Mouse (Mus musculus): ENCODE results near the gene Hspa2. TPM values are rescaled to one million over a fixed set of nuclear protein-coding genes. Genes with fewer than 3 reads are reported as not detected.
A peak's percentile ranks its signal among the peaks of the same experiment; 100 is the strongest.

Hspa2 gene
- total and polyA plus RNA-seq, 2 experiments = 1.4 to 3.3 TPM

GRCm38 (mm10) chr12:76374911-76375310 is 29.1 kb upstream of the Hspa2 start:
- Histone ChIP-seq H3K4me1 (ENCODE audit: control insufficient read depth, insufficient read depth, low read length) (peaks cover 9% of the 10 kb centered on the region; the same call in 1 of the 2 replicates), H3K36me3 (ENCODE audit: control insufficient read depth, insufficient read depth, low read length) (no peaks in the 10 kb centered on the region), H3K79me2 (ENCODE audit: control insufficient read depth, insufficient read depth, low read length) (peaks cover 48% of the 10 kb centered on the region), H3K27me3 (ENCODE audit: control insufficient read depth, insufficient read depth, low read length) (no peaks in the 10 kb centered on the region), H3K9ac (ENCODE audit: low read depth, low read length) (no peak overlapping the region), H3K4me3 (ENCODE audit: insufficient read depth, low read depth, low read length) (no peak overlapping the region), H3K27ac (replicated peaks; ENCODE audit: insufficient read depth, low read depth, low read length) (no peak overlapping the region)
- no peak for TF ChIP-seq CTCF (IDR thresholded peaks at IDR 0.05; ENCODE audit: low read depth, low read length)
- TF ChIP-seq POLR2A (IDR thresholded peaks at IDR 0.05; ENCODE audit: extremely low read depth, insufficient read depth, low read length) = no peak
- 90% methylated on average over 4 of the region's 4 CpGs for WGBS
- DNase-seq (ENCODE audit: extremely low read depth, low read depth, low spot score) = no peak

- no peak overlapping the region for H3K9ac ChIP-seq (ENCODE audit: low read depth, low read length)
- no peak overlapping the region for H3K4me3 ChIP-seq (ENCODE audit: insufficient read depth, low read depth, low read length)
- no peak overlapping the region for H3K27ac ChIP-seq (replicated peaks; ENCODE audit: insufficient read depth, low read depth, low read length)
- H3K27me3 ChIP-seq (ENCODE audit: control insufficient read depth, insufficient read depth, low read length) = no peaks in the 10 kb centered on the region
- 94% methylated on average over 3 of the region's 3 CpGs for WGBS
- H3K79me2 ChIP-seq (ENCODE audit: control insufficient read depth, insufficient read depth, low read length) = peaks cover 54% of the 10 kb centered on the region
- DNase-seq (ENCODE audit: extremely low read depth, low read depth, low spot score) = no peak
- peaks cover 12% of the 10 kb centered on the region for H3K4me1 ChIP-seq (ENCODE audit: control insufficient read depth, insufficient read depth, low read length)
- no peak for TF ChIP-seq POLR2A (IDR thresholded peaks at IDR 0.05; ENCODE audit: extremely low read depth, insufficient read depth, low read length)
- no peak for TF ChIP-seq CTCF (IDR thresholded peaks at IDR 0.05; ENCODE audit: low read depth, low read length)
- H3K36me3 ChIP-seq (ENCODE audit: control insufficient read depth, insufficient read depth, low read length) = no peaks in the 10 kb centered on the region
Measured at GRCm38 (mm10) chr12:76375506-76375905, 28.5 kb upstream of the Hspa2 start.

GRCm38 (mm10) chr12:76376649-76377048 is 27.3 kb upstream of the Hspa2 start:
- Histone ChIP-seq H3K27me3 (ENCODE audit: control insufficient read depth, insufficient read depth, low read length) (no peaks in the 10 kb centered on the region), H3K27ac (replicated peaks; ENCODE audit: insufficient read depth, low read depth, low read length) (no peak overlapping the region), H3K9ac (ENCODE audit: low read depth, low read length) (no peak overlapping the region), H3K36me3 (ENCODE audit: control insufficient read depth, insufficient read depth, low read length) (no peaks in the 10 kb centered on the region), H3K4me3 (ENCODE audit: insufficient read depth, low read depth, low read length) (no peak overlapping the region), H3K4me1 (ENCODE audit: control insufficient read depth, insufficient read depth, low read length) (peaks cover 12% of the 10 kb centered on the region), H3K79me2 (ENCODE audit: control insufficient read depth, insufficient read depth, low read length) (peaks cover 61% of the 10 kb centered on the region)
- TF ChIP-seq CTCF (IDR thresholded peaks at IDR 0.05; ENCODE audit: low read depth, low read length) (peak; percentile 74), POLR2A (IDR thresholded peaks at IDR 0.05; ENCODE audit: extremely low read depth, insufficient read depth, low read length) (no peak)
- peak; percentile 26 for DNase-seq (ENCODE audit: extremely low read depth, low read depth, low spot score)
- 54% methylated on average over 7 of the region's 7 CpGs for WGBS

- Histone ChIP-seq H3K36me3 (ENCODE audit: control insufficient read depth, insufficient read depth, low read length) (no peaks in the 10 kb centered on the region), H3K27ac (replicated peaks; ENCODE audit: insufficient read depth, low read depth, low read length) (no peak overlapping the region), H3K9ac (ENCODE audit: low read depth, low read length) (no peak overlapping the region), H3K4me3 (ENCODE audit: insufficient read depth, low read depth, low read length) (no peak overlapping the region), H3K4me1 (ENCODE audit: control insufficient read depth, insufficient read depth, low read length) (peaks cover 10% of the 10 kb centered on the region), H3K27me3 (ENCODE audit: control insufficient read depth, insufficient read depth, low read length) (no peaks in the 10 kb centered on the region), H3K79me2 (ENCODE audit: control insufficient read depth, insufficient read depth, low read length) (peaks cover 61% of the 10 kb centered on the region)
- TF ChIP-seq CTCF (IDR thresholded peaks at IDR 0.05; ENCODE audit: low read depth, low read length) (no peak), POLR2A (IDR thresholded peaks at IDR 0.05; ENCODE audit: extremely low read depth, insufficient read depth, low read length) (no peak)
- DNase-seq (ENCODE audit: extremely low read depth, low read depth, low spot score) = no peak
- WGBS = 89% methylated on average over 6 of the region's 6 CpGs
Measured at GRCm38 (mm10) chr12:76377059-76377458, 26.9 kb upstream of the Hspa2 start.

- Histone ChIP-seq H3K27ac (replicated peaks; ENCODE audit: insufficient read depth, low read depth, low read length) (no peak overlapping the region), H3K4me3 (ENCODE audit: insufficient read depth, low read depth, low read length) (no peak overlapping the region), H3K4me1 (ENCODE audit: control insufficient read depth, insufficient read depth, low read length) (peaks cover 8% of the 10 kb centered on the region), H3K36me3 (ENCODE audit: control insufficient read depth, insufficient read depth, low read length) (no peaks in the 10 kb centered on the region), H3K27me3 (ENCODE audit: control insufficient read depth, insufficient read depth, low read length) (no peaks in the 10 kb centered on the region), H3K9ac (ENCODE audit: low read depth, low read length) (no peak overlapping the region), H3K79me2 (ENCODE audit: control insufficient read depth, insufficient read depth, low read length) (peaks cover 54% of the 10 kb centered on the region)
- 92% methylated on average over 3 of the region's 3 CpGs for WGBS
- DNase-seq (ENCODE audit: extremely low read depth, low read depth, low spot score) = no peak
- TF ChIP-seq POLR2A (IDR thresholded peaks at IDR 0.05; ENCODE audit: extremely low read depth, insufficient read depth, low read length) = no peak
- TF ChIP-seq CTCF (IDR thresholded peaks at IDR 0.05; ENCODE audit: low read depth, low read length) = no peak
Measured at GRCm38 (mm10) chr12:76377726-76378125, 26.2 kb upstream of the Hspa2 start.

GRCm38 (mm10) chr12:76378556-76378955 is 25.4 kb upstream of the Hspa2 start:
- 65% methylated on average over 5 of the region's 5 CpGs for WGBS
- peaks cover 8% of the 10 kb centered on the region for H3K4me1 ChIP-seq (ENCODE audit: control insufficient read depth, insufficient read depth, low read length)
- no peak overlapping the region for H3K9ac ChIP-seq (ENCODE audit: low read depth, low read length)
- no peak overlapping the region for H3K27ac ChIP-seq (replicated peaks; ENCODE audit: insufficient read depth, low read depth, low read length)
- DNase-seq (ENCODE audit: extremely low read depth, low read depth, low spot score) = no peak
- no peaks in the 10 kb centered on the region; the same call in 1 of the 2 replicates for H3K36me3 ChIP-seq (ENCODE audit: control insufficient read depth, insufficient read depth, low read length)
- no peak overlapping the region for H3K4me3 ChIP-seq (ENCODE audit: insufficient read depth, low read depth, low read length)
- no peaks in the 10 kb centered on the region for H3K27me3 ChIP-seq (ENCODE audit: control insufficient read depth, insufficient read depth, low read length)
- peaks cover 49% of the 10 kb centered on the region for H3K79me2 ChIP-seq (ENCODE audit: control insufficient read depth, insufficient read depth, low read length)
- no peak for TF ChIP-seq CTCF (IDR thresholded peaks at IDR 0.05; ENCODE audit: low read depth, low read length)
- no peak for TF ChIP-seq POLR2A (IDR thresholded peaks at IDR 0.05; ENCODE audit: extremely low read depth, insufficient read depth, low read length)

All from liver, adult 2 months (tissue).